ENCODE assay signal across 26 mouse cellular contexts in the genomic region with DNA sequence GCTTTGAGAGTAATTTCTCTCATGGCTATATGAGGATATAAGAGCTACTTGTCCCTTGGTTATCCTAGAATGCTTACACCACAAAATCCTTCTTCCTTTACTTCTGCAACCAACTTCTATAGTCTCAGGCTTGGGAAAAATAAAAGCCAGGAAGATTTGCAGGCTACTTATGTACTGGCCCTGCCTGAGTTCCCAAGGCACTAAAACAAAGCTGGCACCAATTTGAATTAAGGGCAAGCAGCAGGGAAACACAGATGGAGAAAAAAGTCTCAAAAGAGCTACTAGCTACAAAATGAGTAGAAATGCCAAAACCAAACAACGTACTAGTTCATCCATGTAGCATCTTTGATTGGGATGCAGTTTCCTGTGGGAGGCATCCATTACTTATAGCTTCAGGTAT.
DNase-seq lines count a peak whose midpoint lies in the region; ATAC-seq lines count a peak whose summit lies in the region.
"Had no signal": no experiment of that assay in that cellular context is flagged by ENCODE, and none has a peak within 500 bp of the region (broad histone marks: within the 10 kb centered on the region; RNA-seq: fewer than 3 reads in every experiment).

No protein-coding gene starts in this region.

- ATAC-seq in forebrain, embryonic 14.5 days, result no peak
- peak; percentile 47; the same call in 1 of the 2 replicates for ATAC-seq in forebrain, embryonic 16.5 days
- no peak for ATAC-seq in forebrain, embryonic 11.5 days (replicated peaks; ENCODE audit: low FRiP score)
- 0 out of 2 replicates have a peak, but pooled peaks have one; percentile 17 for ATAC-seq in frontal cortex, adult (ENCODE audit: low TSS enrichment)
- ATAC-seq: activated CD4-positive, CD25-positive, alpha-beta regulatory T cell, adult 4 months; CD4-positive, CD25-positive, alpha-beta regulatory T cell, adult 4 months; Patski had no signal

- H3K36me3 ChIP-seq in forebrain, embryonic 14.5 days (ENCODE audit: control insufficient read depth, insufficient read depth, low read length), result no peaks in the 10 kb centered on the region
- H3K36me3 ChIP-seq in forebrain, embryonic 10.5 days (replicated peaks), result no peaks in the 10 kb centered on the region
- no peaks in the 10 kb centered on the region for H3K36me3 ChIP-seq in forebrain, embryonic 16.5 days (ENCODE audit: control insufficient read depth, insufficient read depth)
- no peaks in the 10 kb centered on the region for H3K36me3 ChIP-seq in forebrain, embryonic 11.5 days (ENCODE audit: control insufficient read depth, insufficient read depth, low read length)
- H3K36me3 ChIP-seq: embryonic facial prominence, embryonic 13.5 days; embryonic facial prominence, embryonic 15.5 days; G1E had no signal

- no peak overlapping the region for H3K4me2 ChIP-seq in forebrain, embryonic 14.5 days (ENCODE audit: low read length)
- no peak overlapping the region for H3K4me2 ChIP-seq in forebrain, embryonic 16.5 days (ENCODE audit: low read length)
- no peak overlapping the region for H3K4me2 ChIP-seq in forebrain, embryonic 11.5 days (ENCODE audit: low read depth, low read length, severe bottlenecking)
- H3K4me2 ChIP-seq: embryonic facial prominence, embryonic 13.5 days; embryonic facial prominence, embryonic 15.5 days had no signal

- H3K9ac ChIP-seq in forebrain, embryonic 14.5 days (ENCODE audit: low read length), result no peak overlapping the region
- no peak overlapping the region for H3K9ac ChIP-seq in forebrain, embryonic 16.5 days (replicated peaks; ENCODE audit: low read depth, low read length)
- H3K9ac ChIP-seq in forebrain, embryonic 11.5 days (ENCODE audit: low read length), result no peak overlapping the region
- H3K9ac ChIP-seq: embryonic facial prominence, embryonic 13.5 days; embryonic facial prominence, embryonic 15.5 days had no signal

- no peaks in the 10 kb centered on the region for H3K27me3 ChIP-seq in forebrain, embryonic 14.5 days (replicated peaks; ENCODE audit: control insufficient read depth, insufficient read depth, low read length)
- no peaks in the 10 kb centered on the region for H3K27me3 ChIP-seq in forebrain, embryonic 10.5 days (ENCODE audit: poor library complexity, severe bottlenecking)
- no peaks in the 10 kb centered on the region for H3K27me3 ChIP-seq in forebrain, embryonic 16.5 days (replicated peaks; ENCODE audit: control insufficient read depth, insufficient read depth, low read length)
- H3K27me3 ChIP-seq in forebrain, embryonic 11.5 days (ENCODE audit: control insufficient read depth, insufficient read depth, low read length), result no peaks in the 10 kb centered on the region
- H3K27me3 ChIP-seq: CH12.LX; embryonic facial prominence, embryonic 13.5 days; embryonic facial prominence, embryonic 15.5 days; Patski had no signal

- WGBS in forebrain, embryonic 14.5 days, result 83% methylated on average over 1 of the region's 1 CpGs
- 93% methylated on average over 1 of the region's 1 CpGs for WGBS in forebrain, embryonic 10.5 days
- 75% methylated on average over 1 of the region's 1 CpGs for WGBS in forebrain, embryonic 16.5 days
- WGBS in forebrain, embryonic 11.5 days, result 93% methylated on average over 1 of the region's 1 CpGs

- DNase-seq in forebrain, embryonic 14.5 days (ENCODE audit: low spot score), result peak; percentile 17
- DNase-seq in forebrain, embryonic 10.5 days (ENCODE audit: extremely low spot score, low spot score), result no peak
- DNase-seq in forebrain, embryonic 11.5 days (ENCODE audit: low spot score), result no peak
- no peak for DNase-seq in frontal cortex, postnatal 25 days (ENCODE audit: low spot score in 2 of 2)
- DNase-seq in brain, adult 2 months (ENCODE audit: low read depth, low spot score), result peak; percentile 18
- DNase-seq: adrenal gland, adult 8-10 months; adrenal gland, postnatal 14 days; adrenal gland, postnatal 36 days; B cell, adult 2 months; cerebellum, adult 11 months; cerebellum, adult 18-20 months; cerebellum, adult 8-10 months; cerebellum, adult 9-11 months; cerebellum, postnatal 14 days; cerebellum, postnatal 36 days; embryo, embryonic 11 days had no signal

- no peak overlapping the region for H3K27ac ChIP-seq in forebrain, embryonic 14.5 days (ENCODE audit: low read depth, low read length)
- no peak overlapping the region for H3K27ac ChIP-seq in forebrain, embryonic 10.5 days
- H3K27ac ChIP-seq in forebrain, embryonic 16.5 days (ENCODE audit: low read length), result no peak overlapping the region
- H3K27ac ChIP-seq in forebrain, embryonic 11.5 days (ENCODE audit: low read depth, low read length), result no peak overlapping the region
- H3K27ac ChIP-seq: embryonic facial prominence, embryonic 13.5 days; embryonic facial prominence, embryonic 15.5 days had no signal

- no peaks in the 10 kb centered on the region for H3K4me1 ChIP-seq in forebrain, embryonic 14.5 days (ENCODE audit: control insufficient read depth, insufficient read depth, low read length)
- H3K4me1 ChIP-seq in forebrain, embryonic 10.5 days, result no peaks in the 10 kb centered on the region
- no peaks in the 10 kb centered on the region for H3K4me1 ChIP-seq in forebrain, embryonic 16.5 days (replicated peaks; ENCODE audit: control insufficient read depth, insufficient read depth, low read length)
- no peaks in the 10 kb centered on the region for H3K4me1 ChIP-seq in forebrain, embryonic 11.5 days (replicated peaks; ENCODE audit: control insufficient read depth, insufficient read depth, low read length)
- H3K4me1 ChIP-seq: embryonic facial prominence, embryonic 13.5 days; embryonic facial prominence, embryonic 15.5 days had no signal

- H3K9me3 ChIP-seq in forebrain, embryonic 14.5 days (replicated peaks; ENCODE audit: control insufficient read depth, low read length), result no peaks in the 10 kb centered on the region
- H3K9me3 ChIP-seq in forebrain, embryonic 10.5 days, result no peaks in the 10 kb centered on the region
- H3K9me3 ChIP-seq in forebrain, embryonic 16.5 days (ENCODE audit: control insufficient read depth, low read length), result no peaks in the 10 kb centered on the region
- H3K9me3 ChIP-seq in forebrain, embryonic 11.5 days (ENCODE audit: control insufficient read depth, low read length), result no peaks in the 10 kb centered on the region
- H3K9me3 ChIP-seq: embryonic facial prominence, embryonic 13.5 days; embryonic facial prominence, embryonic 15.5 days; G1E had no signal

- H3K4me3 ChIP-seq in forebrain, embryonic 14.5 days (ENCODE audit: low read depth, low read length), result no peak overlapping the region
- H3K4me3 ChIP-seq in forebrain, embryonic 10.5 days, result no peak overlapping the region
- H3K4me3 ChIP-seq in forebrain, embryonic 16.5 days (replicated peaks; ENCODE audit: low read length), result no peak overlapping the region
- H3K4me3 ChIP-seq in forebrain, embryonic 11.5 days (ENCODE audit: low read depth, low read length), result no peak overlapping the region
- H3K4me3 ChIP-seq: embryonic facial prominence, embryonic 13.5 days; embryonic facial prominence, embryonic 15.5 days; erythroblast, embryonic 14.5 days had no signal

Comparison
In these comparisons a context has a peak if more than half of its experiments do, and no peak if none do; other contexts are left out.
1. ATAC-seq: peak in forebrain, embryonic 16.5 days (single experiment) and frontal cortex, adult (single experiment); none in forebrain, embryonic 14.5 days (single experiment) and forebrain, embryonic 11.5 days (single experiment).
2. DNase-seq: peak in forebrain, embryonic 14.5 days (single experiment) and brain, adult 2 months (single experiment); none in forebrain, embryonic 10.5 days (single experiment), forebrain, embryonic 11.5 days (single experiment) and frontal cortex, postnatal 25 days (0 of 2).